ENCODE assay signal across 8 mouse cellular contexts in genomic region chr6:51170871-51171270, GRCm38 (mm10).
DNase-seq lines count a peak whose midpoint lies in the region; ATAC-seq and TF ChIP-seq lines count a peak whose summit lies in the region.

No protein-coding gene starts in this region.

- no peaks in the 10 kb centered on the region for H3K36me3 ChIP-seq in embryonic facial prominence, embryonic 14.5 days (ENCODE audit: control insufficient read depth, insufficient read depth, low read length)
- H3K36me3 ChIP-seq in heart, embryonic 11.5 days (ENCODE audit: control insufficient read depth, insufficient read depth, low read length) = no peaks in the 10 kb centered on the region
- no peaks in the 10 kb centered on the region for H3K36me3 ChIP-seq in lung, postnatal 0 days (ENCODE audit: insufficient read depth, low read length)

- H3K9ac ChIP-seq in embryonic facial prominence, embryonic 14.5 days (ENCODE audit: low read depth, low read length) = no peak overlapping the region
- H3K9ac ChIP-seq in heart, embryonic 11.5 days (ENCODE audit: low read depth, low read length) = no peak overlapping the region
- H3K9ac ChIP-seq in lung, postnatal 0 days (replicated peaks; ENCODE audit: low read depth) = no peak overlapping the region

- H3K4me2 ChIP-seq in embryonic facial prominence, embryonic 14.5 days (ENCODE audit: low read depth, low read length) = peak overlapping the region; percentile 51
- peak overlapping the region; percentile 85 for H3K4me2 ChIP-seq in heart, embryonic 11.5 days
- peak overlapping the region; percentile 54 for H3K4me2 ChIP-seq in lung, postnatal 0 days (replicated peaks; ENCODE audit: low read depth, low read length)

- 0% methylated on average over 11 of the region's 11 CpGs for WGBS in embryonic facial prominence, embryonic 14.5 days
- under 1% methylated on average over 11 of the region's 11 CpGs for WGBS in heart, embryonic 11.5 days (ENCODE audit: insufficient replicate concordance)
- 1% methylated on average over 11 of the region's 11 CpGs for WGBS in lung, postnatal 0 days

- peaks cover 30% of the 10 kb centered on the region for H3K4me1 ChIP-seq in embryonic facial prominence, embryonic 14.5 days (ENCODE audit: control insufficient read depth, insufficient read depth, low read length)
- H3K4me1 ChIP-seq in heart, embryonic 11.5 days (ENCODE audit: control insufficient read depth, insufficient read depth, low read length) = peaks cover 21% of the 10 kb centered on the region
- peaks cover 3% of the 10 kb centered on the region; the same call in 1 of the 2 replicates for H3K4me1 ChIP-seq in lung, postnatal 0 days (ENCODE audit: insufficient read depth, low read depth, low read length)

- H3K27ac ChIP-seq in embryonic facial prominence, embryonic 14.5 days (replicated peaks; ENCODE audit: low read depth, low read length) = peak overlapping the region; percentile 95
- no peak overlapping the region for H3K27ac ChIP-seq in heart, embryonic 11.5 days (ENCODE audit: low read depth, low read length)
- no peak overlapping the region for H3K27ac ChIP-seq in lung, postnatal 0 days (ENCODE audit: low read length)

- H3K4me3 ChIP-seq in embryonic facial prominence, embryonic 14.5 days (ENCODE audit: low read depth, low read length) = no peak overlapping the region
- peak overlapping the region; percentile 38; the same call in 1 of the 2 replicates for H3K4me3 ChIP-seq in heart, embryonic 11.5 days (ENCODE audit: low read depth, low read length)
- no peak overlapping the region for H3K4me3 ChIP-seq in lung, postnatal 0 days (ENCODE audit: low read depth, low read length)

- TF ChIP-seq EP300 in lung, postnatal 0 days (IDR thresholded peaks at IDR 0.05) = peak; percentile 54

- H3K27me3 ChIP-seq in embryonic facial prominence, embryonic 14.5 days (replicated peaks; ENCODE audit: control insufficient read depth, insufficient read depth, low read length) = peaks cover 22% of the 10 kb centered on the region
- peaks cover 10% of the 10 kb centered on the region; the same call in 1 of the 2 replicates for H3K27me3 ChIP-seq in heart, embryonic 11.5 days (ENCODE audit: control insufficient read depth, insufficient read depth, low read length)
- H3K27me3 ChIP-seq in lung, postnatal 0 days (replicated peaks; ENCODE audit: insufficient read depth, low read length) = peaks cover 29% of the 10 kb centered on the region

- TF ChIP-seq CTCF in lung, postnatal 0 days (IDR thresholded peaks at IDR 0.05) = peak; percentile 64

- peak; percentile 78 for ATAC-seq in embryonic facial prominence, embryonic 14.5 days (ENCODE audit: low read depth)
- peak; percentile 82 for ATAC-seq in heart, embryonic 11.5 days (replicated peaks; ENCODE audit: insufficient number of reproducible peaks, low FRiP score, low TSS enrichment)
- ATAC-seq in lung, postnatal 0 days = peak; percentile 82

- H3K9me3 ChIP-seq in embryonic facial prominence, embryonic 14.5 days (ENCODE audit: control insufficient read depth, low read length) = no peaks in the 10 kb centered on the region
- H3K9me3 ChIP-seq in heart, embryonic 11.5 days (replicated peaks; ENCODE audit: control insufficient read depth, low read length) = no peaks in the 10 kb centered on the region
- no peaks in the 10 kb centered on the region for H3K9me3 ChIP-seq in lung, postnatal 0 days (ENCODE audit: low read length)

- peak; percentile 73 for DNase-seq in urinary bladder, postnatal 14 days (ENCODE audit: low spot score)
- no peak for DNase-seq in urinary bladder, postnatal 10 days (ENCODE audit: low spot score)
- peak; percentile 98 for DNase-seq in embryonic facial prominence, embryonic 14.5 days (ENCODE audit: low spot score)
- DNase-seq in kidney, adult 8-10 months = peak; percentile 52 to 74
- peak; percentile 98 for DNase-seq in lung, postnatal 0 days (ENCODE audit: low spot score)
- DNase-seq in retina, embryonic 14.5 days (ENCODE audit: low spot score) = peak; percentile 91
- DNase-seq in thymus, adult 18-20 months = no peak

Comparison
In these comparisons a context has a peak if more than half of its experiments do, and no peak if none do; other contexts are left out.
1. DNase-seq: peak in urinary bladder, postnatal 14 days (single experiment), embryonic facial prominence, embryonic 14.5 days (single experiment), kidney, adult 8-10 months (2 of 2), lung, postnatal 0 days (single experiment) and retina, embryonic 14.5 days (single experiment); none in urinary bladder, postnatal 10 days (single experiment) and thymus, adult 18-20 months (0 of 2).
2. Peak in every context shown above with its lines, with median percentiles within 50 percentile points of each other: ATAC-seq and H3K4me2 ChIP-seq.